Mouse (Mus musculus) left cerebral cortex, adult 8-10 months (tissue): ENCODE results near the gene Trmt5. TPM values are rescaled to one million over a fixed set of nuclear protein-coding genes. Genes with fewer than 3 reads are reported as not detected.

Experiments
- DNase-seq, 2 experiments: peaks; one replicate each; pipeline ENCODE4 v3.0.0; 2022; ENCODE audit warnings: low spot score in 2 of 2
- total RNA-seq, 4 experiments: library from RNA; stranded (reverse); gene quantifications; 2 replicates each; pipeline ENCODE4 v1.2.4; 2022

Gene Trmt5
- 10 to 100 TPM; 11.2 to 16.5 (median 13.6) TPM for total RNA-seq

DNA sequence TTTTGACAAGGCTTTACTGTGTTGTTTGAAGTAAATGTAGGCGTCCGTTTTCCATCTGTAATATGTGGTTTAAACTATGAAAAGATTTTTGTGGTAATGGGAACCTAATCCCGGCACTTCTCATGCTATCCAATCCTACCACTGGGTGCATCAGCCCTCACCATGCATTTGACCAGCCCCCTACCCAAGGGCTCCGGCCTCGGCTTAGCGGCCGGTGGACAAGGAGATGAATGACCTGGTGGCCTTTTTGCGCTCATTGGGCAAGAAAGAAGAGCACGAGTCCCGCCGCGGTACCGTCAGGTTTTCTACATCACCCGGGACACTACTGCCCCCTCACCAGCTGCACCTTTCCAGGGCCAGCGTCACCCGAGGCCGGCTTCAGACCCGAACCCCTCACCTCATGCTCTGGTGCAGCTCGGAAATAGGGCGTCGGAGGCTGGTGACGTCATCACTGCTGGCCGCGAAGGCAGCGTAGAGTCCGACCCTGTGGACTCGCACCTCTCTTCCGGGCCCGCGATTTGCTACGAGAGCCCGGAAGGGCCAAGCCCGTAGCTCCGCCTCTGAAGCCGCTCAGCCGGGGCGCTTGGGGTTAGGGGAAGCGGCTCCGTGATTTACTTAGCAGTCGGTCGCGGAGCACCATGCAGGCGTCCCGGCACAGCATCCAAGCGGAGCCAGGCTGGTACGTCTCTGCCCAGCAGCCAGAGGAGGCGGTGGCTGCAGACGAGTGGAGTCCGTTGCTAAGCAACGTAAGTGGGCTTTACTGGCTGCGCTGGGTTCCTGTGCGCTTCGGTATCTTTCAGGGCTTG lies at the start of gene Trmt5, which contains the start of gene Slc38a6:
TSS of gene Trmt5 (minus strand) at position 424 of the 806 bp plus-strand sequence.
TSS of gene Slc38a6 (plus strand) at position 493 of the 806 bp plus-strand sequence.
- peak; percentile 86 to 92 for DNase-seq

DNA sequence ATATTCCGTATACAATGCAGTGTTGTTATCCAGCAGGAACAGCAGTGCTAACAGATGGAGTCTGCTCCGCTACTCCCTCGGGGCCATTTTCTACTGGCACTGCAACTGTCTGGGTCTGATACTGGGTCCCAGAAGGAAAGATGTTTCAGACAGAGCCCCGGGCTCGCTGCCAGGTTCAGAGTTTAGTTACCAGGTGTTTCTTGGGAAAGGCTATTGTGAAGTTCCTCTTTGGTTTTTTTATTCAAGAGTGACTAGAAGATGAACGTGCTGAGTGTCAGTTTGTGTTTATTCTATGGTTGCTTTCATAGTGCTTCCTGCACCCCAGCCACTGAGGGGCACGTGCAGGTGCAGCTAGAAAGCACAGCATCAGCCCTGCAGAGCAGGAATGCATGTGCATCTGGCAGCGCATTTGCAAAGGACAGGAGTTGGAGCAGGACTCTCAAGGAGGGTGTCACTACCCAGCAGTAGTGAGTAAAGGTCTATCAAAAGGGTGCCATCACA lies 47.6 kb upstream of the Trmt5 start:
- DNase-seq: no peak

DNA sequence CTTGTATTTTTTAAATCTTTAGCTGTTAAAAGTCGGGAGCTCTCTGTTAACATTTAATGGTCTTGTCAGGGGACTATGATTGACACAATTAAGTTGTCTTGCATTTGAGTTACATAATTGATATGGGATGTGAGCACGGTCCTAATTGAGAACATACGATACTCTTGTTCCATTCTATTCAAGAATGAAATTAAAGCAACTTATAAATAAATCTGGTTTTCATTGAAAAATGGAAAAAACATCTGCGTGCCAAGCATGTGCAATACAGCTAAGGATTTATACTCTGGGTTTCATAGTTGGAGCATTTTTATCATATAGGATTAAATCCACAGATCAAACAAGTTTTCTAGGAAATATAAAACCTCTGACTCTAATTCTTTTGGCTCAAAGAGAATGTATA lies 46.2 kb upstream of the Trmt5 start:
- DNase-seq: no peak

DNA sequence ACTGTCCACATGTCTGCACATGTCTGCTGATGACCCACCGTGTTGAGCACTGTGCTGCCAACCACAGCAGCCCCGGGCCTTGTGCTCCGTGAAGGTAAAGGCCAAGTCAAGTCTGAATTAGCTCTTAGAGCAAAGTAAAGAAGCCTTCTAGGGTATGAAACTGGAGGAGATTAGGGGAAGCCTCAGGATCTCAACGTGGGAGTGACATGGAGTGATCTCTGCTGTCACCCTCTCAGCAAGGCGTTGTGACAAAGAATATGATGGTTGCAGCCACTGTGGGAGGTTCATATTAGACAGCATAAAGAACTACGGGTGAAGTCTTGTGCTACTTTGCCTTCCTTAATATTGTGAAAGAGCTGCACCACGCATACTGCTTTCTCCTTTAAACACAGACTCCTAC lies 43.7 kb upstream of the Trmt5 start:
- no peak for DNase-seq

DNA sequence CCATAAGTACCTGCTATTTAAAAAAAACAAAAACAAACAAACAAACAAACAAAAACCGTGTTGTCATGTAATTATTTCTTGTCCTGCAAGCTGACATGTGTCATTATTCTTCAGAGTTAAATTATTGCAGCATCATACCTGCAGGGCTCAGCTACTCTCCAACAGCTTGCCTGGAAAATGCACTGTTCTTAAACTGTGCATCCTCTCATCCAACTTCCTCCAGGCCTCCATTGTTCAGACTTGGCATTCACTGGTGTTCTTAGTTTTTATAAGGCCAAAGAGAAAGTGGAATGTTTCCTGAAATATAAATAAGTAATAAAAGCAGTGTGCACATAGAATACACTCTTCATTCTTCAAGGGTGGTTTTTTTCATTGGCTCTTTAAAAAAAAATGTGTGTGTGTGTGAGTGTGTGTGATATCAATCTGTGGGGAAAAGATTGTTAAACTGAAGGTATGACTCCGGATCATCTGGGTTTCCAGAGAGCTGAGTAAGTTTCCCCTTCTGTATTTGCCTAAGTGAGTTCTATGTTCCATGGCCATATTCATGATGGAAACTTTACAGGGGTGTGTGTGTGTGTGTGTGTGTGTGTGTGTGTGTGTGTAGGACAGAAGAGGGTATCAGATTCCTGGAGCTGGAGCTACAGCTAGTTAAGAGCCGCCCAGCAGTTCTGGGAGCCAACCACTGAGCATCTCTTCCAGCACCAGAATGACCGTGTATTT lies 42.1 kb upstream of the Trmt5 start:
- DNase-seq: no peak

DNA sequence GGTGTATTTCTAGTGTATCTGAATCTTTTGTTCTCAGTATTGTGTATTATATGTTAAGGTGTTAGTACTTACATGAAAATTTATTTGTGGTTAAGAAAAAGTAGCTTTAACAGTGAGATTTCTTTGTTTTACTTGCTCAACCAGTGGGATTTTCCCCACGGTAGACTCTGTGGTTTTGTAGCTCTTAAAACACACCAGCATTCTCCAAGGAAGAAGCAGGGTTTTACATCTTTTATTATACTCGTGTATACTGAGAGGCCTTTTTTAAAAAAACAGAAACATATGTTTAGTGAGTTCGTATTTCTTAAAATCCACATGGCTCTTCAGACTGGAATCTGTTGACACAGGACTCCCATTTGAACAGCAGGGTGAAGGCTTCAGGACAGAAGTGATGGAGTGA lies 40.9 kb upstream of the Trmt5 start:
- DNase-seq: no peak

DNA sequence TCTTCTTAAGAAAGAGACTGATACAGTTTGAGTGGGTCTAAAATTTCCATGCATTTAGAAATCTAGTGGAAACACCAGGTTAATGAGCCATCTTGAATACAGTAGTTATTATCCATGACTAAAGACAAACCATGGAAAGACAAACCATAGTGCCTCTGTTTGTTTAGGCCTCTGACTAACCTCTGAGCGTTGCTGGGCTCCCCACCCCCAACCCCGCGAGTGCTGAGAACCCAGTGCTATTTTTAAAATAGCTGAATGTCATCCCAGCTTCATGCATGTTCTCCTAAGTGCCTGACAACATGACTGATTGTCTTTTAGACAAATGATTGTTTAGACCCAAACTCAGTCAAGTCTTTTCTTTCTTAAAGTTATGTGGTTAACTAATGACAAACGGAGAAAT lies 39.1 kb upstream of the Trmt5 start:
- DNase-seq: no peak

DNA sequence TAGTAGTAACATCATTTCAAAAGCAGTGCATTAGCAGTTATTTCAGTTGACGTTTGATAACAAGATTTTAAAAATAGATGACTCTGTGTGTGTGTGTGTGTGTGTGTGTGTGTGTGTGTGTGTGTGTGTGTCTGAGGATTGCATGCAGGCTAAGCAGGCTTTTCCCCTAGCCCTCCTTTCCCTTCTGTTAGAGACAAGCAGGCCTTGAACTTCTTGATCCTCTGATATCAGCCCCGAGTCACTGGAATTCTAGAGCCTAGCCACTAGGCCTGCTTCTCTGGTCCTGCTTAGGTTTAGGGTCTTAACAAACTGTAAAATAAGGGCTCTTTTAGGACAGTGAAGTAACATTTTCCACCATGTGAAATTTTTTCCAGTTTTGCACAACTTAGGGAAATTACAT lies 38.7 kb upstream of the Trmt5 start:
- no peak for DNase-seq

DNA sequence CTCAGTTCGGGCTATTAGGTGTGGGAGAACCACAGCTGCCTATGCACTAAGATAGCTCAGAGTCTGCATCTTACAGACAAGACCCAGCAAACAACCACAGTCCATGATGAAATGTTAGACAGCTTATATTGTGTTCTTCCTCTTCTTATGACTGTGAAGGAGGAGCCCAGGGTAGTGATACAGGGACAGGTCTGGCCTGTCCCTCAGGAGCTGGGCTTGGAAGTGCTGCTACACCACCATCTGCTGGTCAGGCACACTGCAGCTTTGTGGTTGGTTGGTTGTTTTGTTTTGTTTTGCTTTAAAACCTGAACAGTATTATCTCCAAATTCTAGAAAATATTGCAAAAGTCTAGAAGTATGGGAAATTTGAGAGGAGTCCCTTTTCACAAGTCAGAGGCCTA lies 38.2 kb upstream of the Trmt5 start:
- no peak for DNase-seq

DNA sequence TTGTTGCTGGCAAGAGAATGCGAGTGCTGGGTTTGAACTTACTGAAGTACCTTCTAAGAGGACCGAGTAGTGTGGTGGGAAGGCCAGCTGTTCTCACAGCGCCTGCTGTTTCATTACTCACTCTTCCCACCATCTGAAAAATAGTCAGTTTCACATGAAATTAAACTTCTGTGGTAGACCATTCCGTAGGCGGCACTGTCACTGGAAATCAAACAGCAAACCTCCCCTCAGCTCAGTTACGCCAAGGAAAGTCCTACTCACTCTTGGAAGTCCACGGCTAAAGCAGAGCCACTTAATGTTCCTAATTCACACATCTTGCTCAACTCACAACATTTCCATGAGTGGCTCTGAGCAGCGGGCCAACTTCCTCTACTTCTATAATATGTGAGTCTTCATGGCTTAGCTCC lies 37.7 kb upstream of the Trmt5 start:
- DNase-seq: peak in 1 of 2 experiments; percentile 54

DNA sequence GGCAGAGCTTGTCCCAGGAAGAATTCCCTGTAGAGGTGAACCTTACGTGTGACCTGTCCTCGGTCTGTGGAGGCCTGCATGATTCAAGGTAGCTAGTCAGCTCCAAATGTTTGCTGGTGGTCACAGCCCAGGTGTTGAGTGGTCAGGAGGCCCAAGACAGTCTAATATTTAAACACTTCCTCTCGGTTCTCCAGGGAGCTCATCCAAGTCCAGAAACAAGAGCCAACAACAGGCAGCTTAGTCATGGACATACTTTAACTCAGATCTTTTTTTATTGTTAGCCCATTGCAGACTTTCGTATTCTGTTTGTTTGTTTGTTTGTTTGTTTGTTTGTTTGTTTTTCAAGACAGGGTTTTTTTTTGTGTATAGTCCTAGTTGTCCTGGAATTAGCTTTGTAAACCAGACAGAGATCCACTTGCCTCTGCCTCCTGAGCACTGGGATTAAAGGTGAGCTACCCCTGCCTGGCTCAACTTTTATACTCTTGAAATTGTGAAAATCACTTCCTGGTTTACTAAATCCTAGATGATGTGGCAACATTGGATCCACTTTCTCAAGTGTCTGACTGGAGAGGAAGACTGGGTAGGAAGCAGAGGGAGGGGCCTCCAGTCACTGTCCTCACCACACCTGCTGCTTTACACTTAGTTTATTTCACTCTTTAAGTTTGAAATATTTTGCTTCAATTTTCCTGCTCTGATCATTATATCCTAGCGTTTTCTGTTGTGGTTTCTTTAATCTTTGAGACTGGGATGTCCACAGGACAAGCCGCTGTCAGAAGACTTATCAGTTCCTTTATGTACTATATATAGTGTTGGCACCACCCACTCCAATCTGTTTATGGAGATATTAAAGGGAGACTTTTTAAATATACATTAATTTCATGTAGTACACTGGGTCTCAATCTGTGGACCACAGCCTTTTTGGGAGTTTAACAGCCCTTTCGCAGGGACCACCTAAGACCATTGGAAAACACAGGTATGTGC lies 31.5 kb upstream of the Trmt5 start:
- DNase-seq: no peak

DNA sequence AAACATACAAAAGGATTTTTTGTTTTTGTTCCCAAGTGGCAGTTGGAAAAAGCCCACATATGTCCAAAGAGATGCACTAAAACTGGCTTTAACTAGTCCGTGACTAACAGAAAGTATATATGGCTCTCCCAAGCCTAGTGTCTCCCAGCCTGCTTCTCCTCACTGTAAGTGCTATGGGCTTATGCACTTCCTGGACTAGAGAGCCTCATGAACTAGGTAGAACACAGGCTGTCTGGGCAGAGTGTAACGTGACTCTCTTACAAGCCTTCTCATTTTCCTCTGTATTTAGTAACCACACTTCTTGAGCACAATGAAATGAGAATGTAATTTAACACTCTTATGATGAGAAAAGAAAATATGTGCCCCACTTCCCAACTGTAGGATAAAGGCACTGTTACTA lies 22.2 kb upstream of the Trmt5 start:
- DNase-seq: no peak

DNA sequence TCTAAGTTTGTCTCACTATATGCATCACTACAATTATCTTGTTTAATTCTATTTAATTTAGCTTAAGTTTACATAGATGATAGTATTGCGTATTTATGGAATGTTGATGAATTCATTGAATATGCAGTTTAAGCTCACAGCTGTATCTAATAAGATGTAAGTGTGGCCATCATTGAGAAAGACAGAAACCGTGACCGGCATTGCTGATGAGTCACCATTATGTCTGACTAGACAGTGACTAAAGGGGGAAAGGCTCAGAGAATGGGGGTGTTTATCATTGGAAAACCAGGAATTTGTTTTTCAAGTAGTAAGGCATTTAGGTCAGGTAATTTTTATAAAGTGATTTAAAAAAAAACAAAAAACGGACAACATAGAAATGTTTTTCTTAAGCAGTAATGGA lies 21.2 kb upstream of the Trmt5 start:
- no peak for DNase-seq

DNA sequence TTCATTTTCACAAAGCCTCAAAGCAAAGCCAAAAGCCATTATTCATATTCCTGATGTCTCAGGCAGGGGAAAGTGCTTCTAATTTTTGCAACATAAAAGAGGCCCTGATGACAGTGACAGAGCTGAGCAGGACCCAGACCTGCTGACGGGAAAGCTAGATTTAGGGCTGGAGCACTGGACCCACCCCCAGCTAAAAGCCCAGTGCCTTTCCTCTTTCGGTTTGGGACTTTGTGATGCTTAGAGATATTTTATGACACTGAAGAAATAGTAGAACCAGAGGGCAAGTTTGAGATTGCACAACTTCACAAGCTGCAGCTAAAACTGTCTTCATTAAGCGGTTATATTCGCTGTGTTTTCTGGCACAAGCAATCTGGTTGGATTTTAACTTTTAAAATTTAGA lies 18.1 kb upstream of the Trmt5 start:
- no peak for DNase-seq

DNA sequence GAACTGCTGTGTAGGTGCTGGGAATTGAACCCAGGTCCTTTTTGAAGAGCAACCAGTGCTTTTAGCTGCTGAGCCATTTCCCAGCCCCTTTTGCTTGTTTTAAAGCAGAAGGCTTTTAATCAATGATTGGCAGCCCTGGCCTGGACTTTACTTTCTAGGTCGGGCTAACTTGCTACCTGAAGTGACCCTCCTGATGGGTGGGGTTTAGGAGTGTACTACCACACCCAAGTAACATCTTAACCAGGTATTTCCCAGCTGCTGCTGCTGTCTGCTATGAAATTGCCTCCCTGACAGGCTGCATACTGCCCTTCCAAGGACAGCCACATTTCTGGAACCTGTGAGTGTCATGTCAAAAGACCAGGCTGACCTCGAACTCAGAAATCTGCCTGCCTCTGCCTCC lies 14.0 kb upstream of the Trmt5 start:
- DNase-seq: no peak

DNA sequence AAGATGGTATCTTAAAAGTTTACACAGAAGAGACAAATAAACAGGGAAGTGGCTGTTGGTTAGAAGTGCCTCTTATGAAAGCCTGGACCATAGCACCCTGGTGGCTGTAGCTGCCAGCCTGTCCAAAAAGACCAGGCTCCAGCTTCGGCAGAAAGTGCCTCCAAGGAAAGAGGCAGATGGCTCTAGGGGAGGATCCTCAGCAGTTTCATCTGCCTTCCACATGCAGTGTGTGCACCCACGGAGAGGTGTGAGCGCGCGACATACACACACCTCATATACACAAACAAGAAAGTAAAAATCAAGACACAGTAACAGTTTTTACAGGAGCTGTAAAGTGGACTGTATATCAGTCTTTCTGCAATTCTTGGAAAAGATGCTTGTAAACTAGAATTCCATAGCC lies 12.1 kb upstream of the Trmt5 start:
- DNase-seq: no peak

DNA sequence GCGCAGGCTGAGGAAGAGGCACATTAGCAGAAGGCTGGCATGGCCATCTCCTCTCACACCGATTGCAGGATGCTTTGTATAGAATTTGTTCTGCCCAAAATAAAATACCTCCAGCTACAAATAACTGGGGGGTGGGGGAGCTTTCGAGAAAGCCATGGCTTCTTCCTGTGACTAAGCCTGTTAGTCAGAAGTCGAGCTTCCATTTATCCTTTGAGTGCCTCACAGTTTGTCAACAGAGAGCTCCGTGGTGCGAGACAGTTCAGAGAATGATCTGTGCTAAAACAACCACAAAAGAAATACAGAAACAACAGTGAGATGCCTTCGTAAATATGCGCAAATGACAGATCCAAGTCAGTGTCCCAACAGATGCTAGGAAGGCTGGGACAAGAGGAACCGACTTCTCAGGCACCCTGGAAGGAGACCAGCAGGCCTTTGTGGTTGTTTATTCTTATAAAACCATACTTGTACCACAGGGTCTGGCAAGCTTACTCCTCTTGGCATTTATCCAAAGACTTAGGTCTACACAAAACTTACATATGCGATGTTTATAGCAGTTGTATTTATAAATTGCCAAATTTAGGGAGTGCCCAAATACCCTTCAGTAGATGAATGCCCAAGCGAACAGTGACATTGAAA lies 9.1 kb upstream of the Trmt5 start:
- DNase-seq: no peak

DNA sequence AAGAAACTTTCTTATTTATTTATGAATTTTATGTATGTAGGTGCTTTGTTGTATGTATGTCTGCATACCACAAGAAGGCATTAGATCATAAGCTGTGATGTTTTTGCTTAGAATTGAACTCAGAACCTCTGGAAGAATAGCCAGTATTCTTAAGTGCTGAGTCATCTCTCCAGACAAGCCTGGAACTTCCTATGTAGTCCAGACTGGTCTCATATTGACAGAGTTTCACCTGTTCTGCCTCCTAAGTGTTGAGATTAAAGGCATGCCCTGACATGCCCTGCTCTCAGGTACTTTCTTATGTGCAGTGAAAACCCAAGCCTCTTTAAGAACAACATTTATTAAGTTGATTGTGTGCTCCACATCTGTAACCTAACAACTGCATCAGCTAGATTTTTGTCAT lies 8.4 kb upstream of the Trmt5 start:
- DNase-seq: no peak

DNA sequence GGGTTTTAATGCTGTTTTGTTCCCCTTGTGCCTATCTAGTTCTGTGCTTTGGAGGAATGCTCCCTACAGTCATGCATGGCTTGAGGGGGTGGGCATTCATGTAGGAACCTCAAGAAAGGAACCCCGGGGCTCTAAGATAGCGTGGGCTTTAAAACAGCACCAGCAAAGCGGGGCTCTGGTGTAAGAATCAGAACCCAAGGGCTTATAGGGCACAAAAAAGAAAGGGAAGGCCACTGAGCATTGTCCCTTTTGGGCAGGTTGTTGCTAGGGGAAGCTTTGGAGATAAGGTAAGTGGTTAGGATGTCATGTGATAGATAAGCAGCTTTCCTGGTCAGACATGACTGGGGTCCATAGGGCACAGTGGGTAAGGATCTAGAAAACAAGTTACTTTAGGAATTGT lies 2.1 kb upstream of the Trmt5 start:
- no peak for DNase-seq

DNA sequence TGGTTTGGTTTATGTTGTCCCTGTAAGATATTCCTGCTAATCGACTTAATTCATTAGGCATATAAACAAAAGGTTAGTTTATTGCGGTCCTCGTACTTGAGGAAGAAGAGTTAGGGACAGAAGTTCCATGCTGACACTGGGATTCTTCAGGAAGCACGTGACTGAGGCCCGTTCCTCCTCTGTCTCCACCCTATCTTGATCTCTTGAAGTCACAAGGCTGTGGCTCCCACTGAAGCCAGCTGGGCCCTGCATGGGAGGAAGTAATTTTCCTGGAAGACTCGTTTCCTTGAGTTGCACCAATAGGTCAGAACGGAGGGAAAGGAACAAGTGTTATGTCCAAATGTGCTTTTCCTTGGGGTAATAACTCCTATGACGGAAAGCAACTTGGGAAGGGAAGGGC lies 1.1 kb upstream of the Trmt5 start:
- no peak for DNase-seq

DNA sequence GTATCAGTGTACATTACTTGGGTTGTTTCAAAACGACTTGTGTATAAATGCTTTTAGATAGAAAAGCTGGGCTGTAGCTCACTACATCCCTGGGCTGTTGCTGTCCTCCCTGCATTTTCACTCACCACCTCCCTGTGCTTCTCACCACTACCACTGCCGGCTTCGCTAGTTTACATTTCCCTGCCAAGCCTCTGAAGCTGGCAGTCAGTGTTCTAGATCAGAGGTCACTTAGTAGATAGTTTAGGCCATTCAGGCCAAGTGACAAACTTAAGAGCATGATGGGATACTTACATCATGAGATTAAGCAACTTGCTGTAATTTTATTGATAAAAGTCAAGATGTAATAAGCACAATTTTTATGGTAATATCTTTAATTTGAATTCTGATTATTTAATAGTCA lies 11.6 kb downstream of the Trmt5 start:
- no peak for DNase-seq
